Mouse (Mus musculus): ENCODE data around the gene Dmap1.

The Dmap1 gene

GRCm38 (mm10) chr4:117681931-117682461 is at the start of gene Dmap1:
TSS of gene Dmap1 (minus strand) at chr4:117682273.
- DNase-seq, result peak; percentile 89 to 92

- no peak for DNase-seq
These were observed 42.0 kb upstream of the Dmap1 start, which contains the start of gene Gm12845 for GRCm38 (mm10) chr4:117724112-117724511. TSS of gene Gm12845 (plus strand) at chr4:117724412.

- DNase-seq, result no peak
These were observed 31.4 kb upstream of the Dmap1 start for GRCm38 (mm10) chr4:117713303-117714098.

GRCm38 (mm10) chr4:117712314-117712713 is 30.2 kb upstream of the Dmap1 start:
- DNase-seq, result no peak

- DNase-seq, result no peak
These were observed 26.9 kb upstream of the Dmap1 start for GRCm38 (mm10) chr4:117708780-117709550.

GRCm38 (mm10) chr4:117705361-117705760 is 23.3 kb upstream of the Dmap1 start:
- DNase-seq, result peak; percentile 73 to 77

- DNase-seq, result no peak
These were observed 4.3 kb upstream of the Dmap1 start for GRCm38 (mm10) chr4:117686354-117686753.

- no peak for DNase-seq
These were observed 1.1 kb upstream of the Dmap1 start for GRCm38 (mm10) chr4:117683048-117683768.

- DNase-seq, result no peak
These were observed 390 bp upstream of the Dmap1 start for GRCm38 (mm10) chr4:117682463-117682862.

GRCm38 (mm10) chr4:117680963-117681362 is 1.1 kb downstream of the Dmap1 start:
- DNase-seq, result no peak

- DNase-seq, result peak; percentile 92 to 96
These were observed 5.2 kb downstream of the Dmap1 start for GRCm38 (mm10) chr4:117676903-117677302.

GRCm38 (mm10) chr4:117673901-117674300 is 8.2 kb downstream of the Dmap1 start:
- peak in 1 of 2 experiments; percentile 1 for DNase-seq

- no peak for DNase-seq
These were observed 10.0 kb downstream of the Dmap1 start for GRCm38 (mm10) chr4:117672042-117672441.

- DNase-seq, result peak; percentile 50 to 52
These were observed 12.2 kb downstream of the Dmap1 start for GRCm38 (mm10) chr4:117669874-117670273.

- DNase-seq, result no peak
These were observed 16.0 kb downstream of the Dmap1 start for GRCm38 (mm10) chr4:117666054-117666453.

GRCm38 (mm10) chr4:117665531-117665930 is 16.5 kb downstream of the Dmap1 start:
- DNase-seq, result peak; percentile 88

- DNase-seq, result no peak
These were observed 17.5 kb downstream of the Dmap1 start for GRCm38 (mm10) chr4:117664411-117665137.

GRCm38 (mm10) chr4:117660001-117660400 is 22.1 kb downstream of the Dmap1 start:
- no peak for DNase-seq

- DNase-seq, result peak in 1 of 2 experiments; percentile 56
These were observed 23.3 kb downstream of the Dmap1 start for GRCm38 (mm10) chr4:117658582-117659444.

GRCm38 (mm10) chr4:117657646-117658045 is 24.4 kb downstream of the Dmap1 start:
- no peak for DNase-seq

- no peak for DNase-seq
These were observed 25.1 kb downstream of the Dmap1 start for GRCm38 (mm10) chr4:117656961-117657360.
